Mouse (Mus musculus) heart, postnatal 25 days (tissue): Measurements from ENCODE around the gene Tle3. TPM values are rescaled to one million over a fixed set of nuclear protein-coding genes. Genes with fewer than 3 reads are reported as not detected.

Experiments used
- DNase-seq: peaks from one replicate; pipeline ENCODE4 v3.0.0; 2022; ENCODE audit warnings: low spot score
- intact Hi-C: fragments of 180-260 bp; cut with DNase I; formaldehyde crosslinking; loops from one replicate; pipeline ENCODE4 v1.15.1; 2025
- total RNA-seq, 2 experiments: library from RNA; stranded (reverse); gene quantifications; 2 replicates each; pipeline ENCODE4 v1.2.3; 2021

Gene Tle3
- total RNA-seq, 2 experiments from 2014 or later: 15.5 to 17.4 TPM

- intact Hi-C loops: no loop called here
Observed at GRCm38 (mm10) chr9:61388689-61389403, 16.7 kb downstream of the Tle3 start.

GRCm38 (mm10) chr9:61389404-61389701 lies 17.2 kb downstream of the Tle3 start:
- intact Hi-C loops: no loop called here
- DNase-seq: no peak

More at GRCm38 (mm10) chr9:61388689-61389403, 16.7 kb downstream of the Tle3 start:
- DNase-seq: no peak

- intact Hi-C loops: no loop called here
- DNase-seq: no peak
Observed at GRCm38 (mm10) chr9:61391570-61392337, 19.6 kb downstream of the Tle3 start.

- no peak for DNase-seq
- intact Hi-C loops: no loop called here
Observed at GRCm38 (mm10) chr9:61392338-61392620, 20.1 kb downstream of the Tle3 start.

GRCm38 (mm10) chr9:61393161-61393560 lies 21.0 kb downstream of the Tle3 start:
- intact Hi-C loops: no loop called here

GRCm38 (mm10) chr9:61393847-61394246 lies 21.7 kb downstream of the Tle3 start:
- intact Hi-C loops: no loop called here
- DNase-seq: no peak

More at GRCm38 (mm10) chr9:61393161-61393560, 21.0 kb downstream of the Tle3 start:
- no peak for DNase-seq

GRCm38 (mm10) chr9:61395071-61395470 lies 22.9 kb downstream of the Tle3 start:
- no peak for DNase-seq
- intact Hi-C loops: no loop called here

- intact Hi-C loops: no loop called here
- DNase-seq: no peak
Observed at GRCm38 (mm10) chr9:61396474-61396873, 24.3 kb downstream of the Tle3 start.

- intact Hi-C loops: no loop called here
- DNase-seq: no peak
Observed at GRCm38 (mm10) chr9:61397130-61397529, 25.0 kb downstream of the Tle3 start.

- intact Hi-C loops: no loop called here
- DNase-seq: no peak
Observed at GRCm38 (mm10) chr9:61398160-61398559, 26.0 kb downstream of the Tle3 start.

GRCm38 (mm10) chr9:61400132-61400531 lies 28.0 kb downstream of the Tle3 start:
- intact Hi-C loops: no loop called here

GRCm38 (mm10) chr9:61401664-61402063 lies 29.5 kb downstream of the Tle3 start:
- intact Hi-C loops: no loop called here
- DNase-seq: no peak

More at GRCm38 (mm10) chr9:61400132-61400531, 28.0 kb downstream of the Tle3 start:
- no peak for DNase-seq

GRCm38 (mm10) chr9:61402268-61402667 lies 30.1 kb downstream of the Tle3 start:
- intact Hi-C loops: no loop called here
- DNase-seq: no peak

- intact Hi-C loops: no loop called here
- DNase-seq: no peak
Observed at GRCm38 (mm10) chr9:61402716-61403115, 30.6 kb downstream of the Tle3 start.

GRCm38 (mm10) chr9:61403866-61404614 lies 31.9 kb downstream of the Tle3 start:
- DNase-seq: no peak
- intact Hi-C loops: no loop called here

- intact Hi-C loops: no loop called here
- DNase-seq: no peak
Observed at GRCm38 (mm10) chr9:61404615-61404980, 32.4 kb downstream of the Tle3 start.

GRCm38 (mm10) chr9:61404998-61405621 lies 32.9 kb downstream of the Tle3 start:
- DNase-seq: peak; percentile 48
- intact Hi-C loops: no loop called here

GRCm38 (mm10) chr9:61406343-61406742 lies 34.2 kb downstream of the Tle3 start:
- intact Hi-C loops: no loop called here
- no peak for DNase-seq

- intact Hi-C loops: no loop called here
- no peak for DNase-seq
Observed at GRCm38 (mm10) chr9:61409046-61409445, 36.9 kb downstream of the Tle3 start.

- DNase-seq: no peak
- intact Hi-C loops: no loop called here
Observed at GRCm38 (mm10) chr9:61413665-61414456, 41.7 kb downstream of the Tle3 start.
